Mouse (Mus musculus): Measurements from ENCODE around the gene Apol11a. TPM values are rescaled to one million over a fixed set of nuclear protein-coding genes. Genes with fewer than 3 reads are reported as not detected.
"Not testable (repeated sequence)": the region's sequence is repeated elsewhere in the genome, so short reads cannot be mapped to it uniquely, and the experiment has no call there.

The Apol11a gene
- not detected in 2 replicates for polyA plus RNA-seq (2012; rRNA removed)

DNA sequence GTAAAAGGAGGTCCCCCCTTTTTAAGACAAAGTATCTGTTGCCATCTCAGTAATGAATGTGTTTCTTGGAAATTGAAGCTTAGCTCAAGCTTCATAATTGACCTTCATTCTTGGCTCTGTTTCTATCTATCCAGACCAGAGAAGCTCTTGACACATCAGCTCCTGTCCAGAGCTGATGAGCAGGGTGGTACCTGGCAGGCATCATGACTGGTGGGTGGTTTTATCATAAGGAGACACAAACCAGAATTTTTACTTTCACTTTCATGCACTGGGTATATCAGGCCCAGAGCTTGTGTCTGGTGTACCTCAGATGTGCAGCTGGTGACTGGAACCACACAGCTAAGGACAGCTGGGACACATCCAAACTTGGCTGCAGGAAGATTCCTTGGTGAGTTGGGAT is at the start of gene Apol11a:
Gene Apol11a, plus strand, starts transcription at position 306 of the 400 bp plus-strand sequence.
- not testable (repeated sequence) for DNase-seq (ENCODE audit: low spot score)

GRCm38 (mm10) chr15:77474699-77475390 is 33.2 kb upstream of the Apol11a start:
- not testable (repeated sequence) for DNase-seq (ENCODE audit: low spot score)

GRCm38 (mm10) chr15:77476693-77477092 is 31.4 kb upstream of the Apol11a start, which contains the start of gene Apol10a:
Apol10a (plus strand) TSS chr15:77477047.
- not testable (repeated sequence) for DNase-seq (ENCODE audit: low spot score)

DNA sequence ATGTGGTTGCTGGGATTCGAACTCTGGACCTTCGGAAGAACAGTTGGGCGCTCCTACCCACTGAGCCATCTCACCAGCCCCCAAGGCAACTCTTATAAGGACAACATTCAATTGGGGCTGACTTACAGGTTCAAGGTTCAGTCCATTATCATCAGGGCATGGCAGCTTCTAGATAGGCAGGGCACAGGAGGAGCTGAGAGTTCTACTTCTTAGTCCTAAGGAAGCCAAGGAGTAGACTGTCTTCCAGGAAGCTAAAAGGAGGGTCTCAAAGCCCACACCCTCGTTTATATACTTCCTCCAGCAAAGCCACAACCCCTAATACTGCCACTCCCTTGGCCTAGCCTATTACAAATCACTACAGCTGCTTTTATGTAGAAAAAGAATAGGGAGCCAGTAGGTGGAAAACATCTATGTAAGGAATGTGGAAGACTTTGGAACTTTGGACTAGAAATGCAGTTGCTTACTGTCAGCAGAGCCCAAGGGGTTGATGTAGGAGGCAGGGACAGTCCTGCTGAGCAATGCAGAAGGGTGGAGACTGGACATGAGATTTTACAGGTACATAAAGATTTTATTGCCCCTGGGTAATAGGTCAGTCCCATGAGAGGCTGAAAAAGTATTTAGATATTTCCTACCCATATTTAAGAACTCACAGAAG is 25.8 kb upstream of the Apol11a start:
- DNase-seq (ENCODE audit: low spot score): no peak

DNA sequence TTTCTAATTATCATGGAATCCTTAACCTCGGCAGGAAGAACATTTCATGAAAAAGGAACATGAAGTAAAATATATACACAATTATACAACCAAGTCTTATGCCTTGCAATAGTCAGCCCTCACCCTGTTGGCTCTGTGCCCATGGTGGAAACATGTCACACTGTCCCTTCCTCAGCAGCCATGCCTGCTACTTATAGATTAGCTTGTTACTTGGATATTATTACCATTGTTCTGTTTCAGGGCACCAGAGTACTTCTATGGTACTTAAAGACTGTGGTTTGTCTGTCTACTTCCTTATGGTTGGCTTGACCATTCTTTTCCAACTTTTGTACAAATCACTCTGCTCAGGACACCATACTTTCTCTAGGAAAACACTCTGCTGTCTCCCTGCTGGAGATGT is 14.9 kb upstream of the Apol11a start:
- not testable (repeated sequence) for DNase-seq (ENCODE audit: low spot score)

DNA sequence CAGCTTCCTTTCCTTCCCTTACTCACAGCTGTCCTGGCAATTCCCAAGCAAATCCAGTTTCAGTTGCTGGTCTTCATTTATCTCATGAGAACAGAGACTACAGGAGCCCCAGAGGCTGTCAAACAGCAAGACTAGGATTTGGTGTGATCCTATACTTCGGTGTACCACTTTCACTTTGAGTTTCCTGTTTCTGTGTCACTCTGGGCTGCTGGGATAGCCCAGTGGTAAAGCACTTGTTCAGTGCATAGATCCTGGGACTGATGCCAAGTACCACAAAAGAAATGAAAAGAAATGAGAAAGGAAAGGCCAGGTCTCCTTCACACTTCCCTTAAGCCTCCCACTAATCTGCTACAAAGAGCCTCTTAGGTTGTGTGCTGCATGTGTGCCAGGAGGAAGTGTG is 13.4 kb upstream of the Apol11a start:
- not testable (repeated sequence) for DNase-seq (ENCODE audit: low spot score)

- DNase-seq (ENCODE audit: low spot score): not testable (repeated sequence)
Observed at GRCm38 (mm10) chr15:77520596-77520995, 12.5 kb downstream of the Apol11a start.

DNA sequence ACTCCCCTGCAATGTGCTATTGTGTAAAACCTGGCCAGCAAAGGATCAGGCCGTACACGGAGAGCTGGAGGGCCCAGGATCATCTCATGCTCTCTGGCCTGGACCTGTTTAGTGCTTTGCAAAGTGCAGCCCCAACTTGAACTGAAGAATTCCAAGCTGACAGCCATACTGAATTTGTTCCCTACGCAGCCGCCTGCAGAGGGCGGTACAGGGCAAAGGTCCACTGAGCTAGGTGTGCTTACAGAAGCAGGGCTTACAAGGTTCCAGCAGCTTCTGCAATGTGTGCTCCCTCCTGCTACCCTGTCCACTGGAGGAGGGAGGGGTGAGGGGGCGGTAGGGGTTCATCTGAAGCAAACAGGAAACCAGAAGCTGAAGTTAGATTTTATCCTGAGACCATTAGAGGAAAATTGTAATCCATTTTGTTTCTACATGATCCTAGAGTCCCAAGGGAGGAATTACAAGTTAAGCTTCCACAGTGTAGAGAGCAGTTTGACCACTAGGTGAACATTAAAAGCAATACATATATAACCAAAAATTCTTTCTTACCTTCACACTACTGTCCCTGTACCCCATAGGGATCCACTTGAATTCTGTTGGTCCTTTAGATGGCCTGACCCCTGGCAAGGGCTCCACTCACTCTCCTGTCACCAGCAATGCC is 15.2 kb downstream of the Apol11a start:
- peak; percentile 30 for DNase-seq (ENCODE audit: low spot score)

DNA sequence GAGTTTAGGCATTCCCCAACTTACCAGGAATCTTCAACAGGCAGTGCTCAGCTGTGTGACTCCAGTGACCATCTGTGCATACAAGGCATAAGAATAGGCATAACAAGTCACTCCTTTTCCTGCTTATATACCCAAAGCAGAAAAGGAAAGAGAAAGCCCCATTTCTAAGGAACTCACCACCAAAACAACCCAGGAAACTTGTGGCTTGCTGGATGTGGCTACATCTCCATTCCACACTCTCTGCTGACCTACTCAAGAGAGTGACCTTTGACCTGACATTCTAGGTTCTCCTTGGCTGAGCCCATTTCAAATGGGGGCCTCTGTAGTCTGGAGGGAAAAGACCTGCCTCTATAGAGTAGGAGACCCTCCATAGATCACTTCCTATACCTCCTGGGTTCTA is 25.1 kb downstream of the Apol11a start, which contains the start of gene Apol7c:
Gene Apol7c, minus strand, starts transcription at position 101 of the 400 bp plus-strand sequence.
- no peak for DNase-seq (ENCODE audit: low spot score)

- not testable (repeated sequence) for DNase-seq (ENCODE audit: low spot score)
Observed at GRCm38 (mm10) chr15:77539221-77539620, 31.1 kb downstream of the Apol11a start.

DNA sequence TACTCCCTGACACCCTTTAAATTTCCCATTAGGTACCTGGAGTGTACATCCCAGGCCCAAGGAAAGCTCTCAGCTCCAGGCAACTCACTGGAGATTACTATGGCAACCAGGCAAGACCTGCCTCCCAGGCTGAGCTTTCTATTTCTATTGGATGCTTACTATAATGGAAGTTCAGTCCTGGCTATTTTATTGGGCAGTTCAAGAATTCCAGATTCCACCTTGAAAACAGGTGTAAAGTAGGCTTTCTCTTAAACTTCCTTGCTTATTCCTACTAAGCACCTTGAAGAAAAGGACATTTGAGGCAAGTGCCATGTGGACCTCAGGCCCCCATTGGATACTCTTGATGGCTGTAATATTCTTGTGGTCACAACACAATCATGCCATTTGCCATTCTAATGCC is 53.7 kb downstream of the Apol11a start, which contains the start of gene 1700025B11Rik:
Gene 1700025B11Rik, minus strand, starts transcription at position 101 of the 400 bp plus-strand sequence.
- DNase-seq (ENCODE audit: low spot score): no peak

DNA sequence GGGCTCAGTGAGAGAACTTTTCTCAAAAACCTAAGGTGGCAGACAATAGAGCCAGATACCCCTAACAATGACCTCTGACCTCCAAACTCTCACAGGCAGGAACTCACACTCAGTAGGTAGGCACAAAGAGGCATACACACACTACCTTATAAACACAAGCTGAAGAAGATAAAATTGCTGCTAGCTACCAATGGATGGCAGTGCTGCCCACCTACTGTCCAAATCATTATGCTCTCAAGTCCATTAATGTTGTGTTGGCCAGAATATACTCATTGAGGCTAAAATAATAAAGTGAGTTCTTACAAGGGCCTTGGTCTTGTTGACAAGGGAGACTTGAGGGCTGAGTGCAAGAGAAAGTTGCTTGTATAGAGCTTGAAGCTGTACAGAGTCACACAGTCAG is 55.1 kb downstream of the Apol11a start:
- DNase-seq (ENCODE audit: low spot score): no peak

Other genes with a start within 250 kb of the Apol11a start
- 93.7 and 115 TPM in 2 replicates for gene Rbfox2, start 201.3 kb upstream of the Apol11a start, polyA plus RNA-seq (2012; rRNA removed)
- 1.8 and 2.8 TPM in 2 replicates for gene Apol7a, start 109.2 kb upstream of the Apol11a start, polyA plus RNA-seq (2012; rRNA removed)
- 3.4 and 3.9 TPM in 2 replicates for gene Apol9a, start 97.1 kb upstream of the Apol11a start, polyA plus RNA-seq (2012; rRNA removed)
- 0.03 and 0.04 TPM in 2 replicates for gene Apol7b, start 60.8 kb upstream of the Apol11a start, polyA plus RNA-seq (2012; rRNA removed)
- gene Apol10a, start 31.2 kb upstream of the Apol11a start, polyA plus RNA-seq (2012; rRNA removed): not detected in 2 replicates
- gene Apol7c, start 25.0 kb downstream of the Apol11a start, polyA plus RNA-seq (2012; rRNA removed): 1.3 and 1.8 TPM in 2 replicates
- gene 1700025B11Rik, start 53.6 kb downstream of the Apol11a start, polyA plus RNA-seq (2012; rRNA removed): not detected in 2 replicates
- gene Apol10b, start 87.9 kb downstream of the Apol11a start, polyA plus RNA-seq (2012; rRNA removed): 4.9 and 6.4 TPM in 2 replicates
- gene Gm36245, start 91.0 kb downstream of the Apol11a start, polyA plus RNA-seq (2012; rRNA removed): not detected in 2 replicates
- 0.06 and 0.10 TPM in 2 replicates for gene Apol11b, start 135.0 kb downstream of the Apol11a start, polyA plus RNA-seq (2012; rRNA removed)
- gene Apol7e, start 190.6 kb downstream of the Apol11a start, polyA plus RNA-seq (2012; rRNA removed): 0.41 and 0.66 TPM in 2 replicates
- 4.6 and 5.5 TPM in 2 replicates for gene Apol9b, start 220.8 kb downstream of the Apol11a start, polyA plus RNA-seq (2012; rRNA removed)
- gene Apol8, start 248.7 kb downstream of the Apol11a start, polyA plus RNA-seq (2012; rRNA removed): 0.29 and 0.72 TPM in 2 replicates

Measured in urinary bladder, adult 2 months (tissue).